Mouse (Mus musculus) hindbrain, embryonic 16.5 days (tissue): ENCODE results near the gene Gm40193. TPM values are rescaled to one million over a fixed set of nuclear protein-coding genes. Genes with fewer than 3 reads are reported as not detected.

Experiments used
- polyA plus RNA-seq: library from polyadenylated mRNA; unstranded; fragments of >200 nt; fragmentation: Nextera tagmentation; extraction: Ambion mirVana; gene quantifications from 2 replicates; pipeline ENCODE4 v1.2.1, GENCODE M21; 2015

Gene Gm40193
- polyA plus RNA-seq, 1 experiment from 2014 or later = not detected

Other genes starting within 250 kb of the Gm40193 start
- 0.09 and 0.14 TPM in 2 replicates for gene Alox12e, start 210.3 kb downstream of the Gm40193 start, polyA plus RNA-seq
- gene Alox15, start 180.9 kb downstream of the Gm40193 start, polyA plus RNA-seq = 0.06 TPM in 1 of 2 replicates, not detected in the other
- gene Pelp1, start 122.9 kb downstream of the Gm40193 start, polyA plus RNA-seq = 31.7 and 37.0 TPM in 2 replicates
- gene Arrb2, start 100.3 kb downstream of the Gm40193 start, polyA plus RNA-seq = 54.9 and 55.6 TPM in 2 replicates
- gene Med11, start 81.0 kb downstream of the Gm40193 start, polyA plus RNA-seq = 42.9 and 46.3 TPM in 2 replicates
- gene Zmynd15, start 73.5 kb downstream of the Gm40193 start, polyA plus RNA-seq = 0.86 and 1.3 TPM in 2 replicates
- 6.0 and 7.3 TPM in 2 replicates for gene Cxcl16, start 73.0 kb downstream of the Gm40193 start, polyA plus RNA-seq
- 3.8 and 5.5 TPM in 2 replicates for gene Tm4sf5, start 27.7 kb downstream of the Gm40193 start, polyA plus RNA-seq
- gene Vmo1, start 18.3 kb downstream of the Gm40193 start, polyA plus RNA-seq = 0.34 TPM in 1 of 2 replicates, not detected in the other
- gene Gltpd2, start 13.7 kb downstream of the Gm40193 start, polyA plus RNA-seq = 0.39 and 0.40 TPM in 2 replicates
- 775 and 820 TPM in 2 replicates for gene Psmb6, start 7.6 kb downstream of the Gm40193 start, polyA plus RNA-seq
- 20.6 and 21.4 TPM in 2 replicates for gene Pld2, start 7.1 kb upstream of the Gm40193 start, polyA plus RNA-seq
- 14.4 and 19.1 TPM in 2 replicates for gene Mink1, start 29.9 kb upstream of the Gm40193 start, polyA plus RNA-seq
- not detected in 2 replicates for gene 4930544D05Rik, start 82.9 kb upstream of the Gm40193 start, polyA plus RNA-seq
- not detected in 2 replicates for gene Chrne, start 86.3 kb upstream of the Gm40193 start, polyA plus RNA-seq
- gene Gp1ba, start 106.2 kb upstream of the Gm40193 start, polyA plus RNA-seq = 0.19 and 0.29 TPM in 2 replicates
- 105 and 110 TPM in 2 replicates for gene Rnf167, start 114.3 kb upstream of the Gm40193 start, polyA plus RNA-seq
- gene Slc25a11, start 114.5 kb upstream of the Gm40193 start, polyA plus RNA-seq = 185 and 191 TPM in 2 replicates
- 638 and 764 TPM in 2 replicates for gene Pfn1, start 121.7 kb upstream of the Gm40193 start, polyA plus RNA-seq
- 6.0 and 16.3 TPM in 2 replicates for gene Eno3, start 124.3 kb upstream of the Gm40193 start, polyA plus RNA-seq
- 151 and 161 TPM in 2 replicates for gene Spag7, start 136.5 kb upstream of the Gm40193 start, polyA plus RNA-seq
- 26.3 and 31.5 TPM in 2 replicates for gene Camta2, start 155.2 kb upstream of the Gm40193 start, polyA plus RNA-seq
- 1.2 and 1.4 TPM in 2 replicates for gene Inca1, start 167.2 kb upstream of the Gm40193 start, polyA plus RNA-seq
- 1.3 and 1.6 TPM in 2 replicates for gene Kif1c, start 167.6 kb upstream of the Gm40193 start, polyA plus RNA-seq
- gene Zfp3, start 231.3 kb upstream of the Gm40193 start, polyA plus RNA-seq = 16.4 and 17.1 TPM in 2 replicates